Mouse (Mus musculus) testis, adult 2 months (tissue): ENCODE measurements around the gene 4833420G17Rik.

Source experiments
- CTCF ChIP-seq: fragments of 200-500 bp; IDR thresholded peaks from 2 replicates; pipeline ENCODE4 v1.5.1; 2012; ENCODE audit warnings: low read depth, mild to moderate bottlenecking, inconsistent platforms, low read length, moderate library complexity; ENCODE audit not compliant: control insufficient read depth, insufficient read depth, insufficient replicate concordance
- POLR2A ChIP-seq: fragments of 200-500 bp; IDR thresholded peaks from 2 replicates; pipeline ENCODE4 v1.6.1; 2012; ENCODE audit warnings: low read depth, mild to moderate bottlenecking, inconsistent platforms, low read length, moderate library complexity; ENCODE audit not compliant: control insufficient read depth

DNA sequence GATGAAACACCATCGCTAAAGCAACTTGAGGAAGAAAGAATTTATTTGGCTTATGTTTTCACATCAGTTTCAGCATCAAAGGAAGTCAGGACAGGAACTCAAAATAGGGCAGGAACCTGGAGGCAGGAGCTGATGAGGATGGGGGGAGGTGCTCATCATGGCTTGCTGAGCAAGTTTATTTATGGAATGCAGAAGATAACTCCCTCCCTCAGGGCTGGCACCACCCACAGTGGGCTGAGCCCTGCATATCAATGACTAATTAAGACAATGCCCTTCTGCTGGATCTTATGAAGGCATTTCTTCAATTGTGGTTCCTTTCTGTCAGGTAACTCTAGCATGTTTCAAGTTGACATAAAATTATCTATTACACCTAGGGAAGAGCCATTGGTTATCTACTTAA is 20.3 kb upstream of the 4833420G17Rik start:
- TF ChIP-seq POLR2A (no peak), CTCF (no peak)
